Mouse (Mus musculus) embryonic facial prominence, embryonic 15.5 days (tissue): ENCODE results near the gene Ralb. TPM values are rescaled to one million over a fixed set of nuclear protein-coding genes. Genes with fewer than 3 reads are reported as not detected.

Source experiments
- polyA plus RNA-seq: library from polyadenylated mRNA; unstranded; fragments of >200 nt; fragmentation: Nextera tagmentation; extraction: Ambion mirVana; gene quantifications from 2 replicates; pipeline ENCODE4 v1.2.1, GENCODE M21; 2015

The Ralb gene
- polyA plus RNA-seq, 1 experiment from 2014 or later, result 119 TPM

Other genes with a start within 250 kb of the Ralb start
- 1.6 and 1.9 TPM in 2 replicates for gene Inhbb, start 82.5 kb downstream of the Ralb start, polyA plus RNA-seq
- 23.3 and 23.5 TPM in 2 replicates for gene Tmem185b, start 21.4 kb upstream of the Ralb start, polyA plus RNA-seq
- 14.8 and 16.6 TPM in 2 replicates for gene Epb41l5, start 144.2 kb upstream of the Ralb start, polyA plus RNA-seq